Mouse (Mus musculus): ENCODE measurements around the gene Nsf.

DNA sequence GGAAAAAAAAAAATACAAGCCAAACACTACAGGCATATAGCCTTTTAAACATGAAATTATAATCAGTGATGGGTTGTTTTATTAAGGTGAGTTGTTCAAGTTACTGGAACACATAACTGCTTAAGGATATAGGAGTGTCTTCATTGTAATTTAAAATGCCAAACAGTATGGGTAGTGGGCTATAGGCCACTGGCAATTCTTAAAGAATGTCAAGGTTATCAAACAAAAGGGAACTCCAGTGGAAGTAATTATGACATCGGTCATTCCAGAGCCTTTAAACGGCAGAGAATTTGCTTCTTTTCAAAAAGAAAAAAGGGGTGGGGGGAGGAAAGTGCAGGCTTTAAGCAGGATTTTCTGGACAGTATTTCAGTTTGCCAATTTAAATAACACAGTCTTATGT is 18.1 kb downstream of the Nsf start:
- no peak for TF ChIP-seq CTCF (IDR thresholded peaks at IDR 0.05)
- no peak for TF ChIP-seq EP300 (IDR thresholded peaks at IDR 0.05; ENCODE audit: insufficient read depth, low read depth, low read length)
